Mouse (Mus musculus) adrenal gland, postnatal 14 days (tissue): ENCODE measurements around the gene Plpp4. TPM values are rescaled to one million over a fixed set of nuclear protein-coding genes. Genes with fewer than 3 reads are reported as not detected.

Experiments
- DNase-seq: peaks from one replicate; pipeline ENCODE4 v3.0.0; 2021; ENCODE audit warnings: mixed read lengths
- long read RNA-seq, 2 experiments: library from polyadenylated mRNA; stranded (forward); transcript quantifications; one replicate each; pipeline ENCODE4 v2.0.0; 2021
- total RNA-seq: library from RNA; stranded (reverse); gene quantifications from 2 replicates; pipeline ENCODE4 v1.2.3, GENCODE M21; 2021

Plpp4 gene
- not detected in 2 replicates for total RNA-seq
- long read RNA-seq, experiment 1 = 0 reads
- long read RNA-seq, experiment 2 = 0 reads

- DNase-seq = peak; percentile 43
These were observed at the start of gene Plpp4 for GRCm38 (mm10) chr7:129256621-129257373. Plpp4 (plus strand) TSS chr7:129257031.

GRCm38 (mm10) chr7:129215926-129216543, 40.8 kb upstream of the Plpp4 start:
- DNase-seq = no peak

GRCm38 (mm10) chr7:129216547-129217195, 40.2 kb upstream of the Plpp4 start:
- no peak for DNase-seq

GRCm38 (mm10) chr7:129220948-129221347, 35.9 kb upstream of the Plpp4 start:
- no peak for DNase-seq

GRCm38 (mm10) chr7:129221649-129222048, 35.2 kb upstream of the Plpp4 start:
- DNase-seq = no peak

GRCm38 (mm10) chr7:129235410-129235809, 21.4 kb upstream of the Plpp4 start:
- DNase-seq = peak; percentile 27

- no peak for DNase-seq
These were observed 20.8 kb upstream of the Plpp4 start for GRCm38 (mm10) chr7:129235995-129236394.

GRCm38 (mm10) chr7:129250981-129251380, 5.8 kb upstream of the Plpp4 start:
- no peak for DNase-seq

- no peak for DNase-seq
These were observed 3.4 kb upstream of the Plpp4 start for GRCm38 (mm10) chr7:129253406-129253805.

GRCm38 (mm10) chr7:129254126-129254525, 2.7 kb upstream of the Plpp4 start:
- no peak for DNase-seq

GRCm38 (mm10) chr7:129255406-129255805, 1.4 kb upstream of the Plpp4 start:
- no peak for DNase-seq

GRCm38 (mm10) chr7:129257374-129258018, 665 bp downstream of the Plpp4 start:
- DNase-seq = no peak

GRCm38 (mm10) chr7:129258331-129258730, 1.5 kb downstream of the Plpp4 start:
- no peak for DNase-seq

GRCm38 (mm10) chr7:129259195-129259594, 2.4 kb downstream of the Plpp4 start:
- no peak for DNase-seq

- DNase-seq = no peak
These were observed 17.0 kb downstream of the Plpp4 start for GRCm38 (mm10) chr7:129273867-129274266.

GRCm38 (mm10) chr7:129274726-129275125, 17.9 kb downstream of the Plpp4 start:
- DNase-seq = no peak

- no peak for DNase-seq
These were observed 20.9 kb downstream of the Plpp4 start for GRCm38 (mm10) chr7:129277751-129278150.

- no peak for DNase-seq
These were observed 22.0 kb downstream of the Plpp4 start for GRCm38 (mm10) chr7:129278801-129279200.

GRCm38 (mm10) chr7:129279261-129279660, 22.4 kb downstream of the Plpp4 start:
- no peak for DNase-seq

- DNase-seq = no peak
These were observed 25.1 kb downstream of the Plpp4 start for GRCm38 (mm10) chr7:129281966-129282365.

GRCm38 (mm10) chr7:129285186-129285868, 28.5 kb downstream of the Plpp4 start:
- DNase-seq = no peak

GRCm38 (mm10) chr7:129293211-129293610, 36.4 kb downstream of the Plpp4 start:
- DNase-seq = peak; percentile 13
